Mouse (Mus musculus) myocyte (in vitro differentiated cells): ENCODE measurements around the gene Rrp1b.

ENCODE experiments used
- MAX ChIP-seq: IDR thresholded peaks from one replicate; pipeline ENCODE4 v1.6.1; 2011; ENCODE audit warnings: low read depth, mild to moderate bottlenecking, control low read depth
- POLR2A ChIP-seq: IDR thresholded peaks from one replicate; pipeline ENCODE4 v1.6.1; 2011; ENCODE audit warnings: low read depth, mild to moderate bottlenecking, control low read depth, moderate library complexity; ENCODE audit not compliant: insufficient read length

DNA sequence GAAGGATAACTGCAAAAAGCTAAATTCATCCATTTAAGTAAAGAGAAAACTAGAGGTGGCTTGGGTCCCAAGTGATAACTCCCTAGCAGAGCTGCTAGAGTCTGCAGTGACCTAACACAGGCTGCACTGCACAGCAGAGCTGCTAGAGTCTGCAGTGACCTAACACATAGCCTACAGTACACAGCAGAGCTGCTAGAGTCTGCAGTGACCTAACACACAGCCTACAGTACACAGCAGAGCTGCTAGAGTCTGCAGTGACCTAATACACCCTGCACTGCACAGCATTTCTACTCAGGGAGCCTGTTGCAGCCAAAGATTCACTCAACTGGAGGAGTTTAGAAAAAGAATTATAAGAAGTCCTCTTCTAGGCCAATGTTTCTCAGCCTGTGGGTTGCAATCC, 22.2 kb upstream of the Rrp1b start:
- TF ChIP-seq MAX (no peak), POLR2A (no peak)
